Mouse (Mus musculus): ENCODE measurements around the gene Gstm1. TPM values are rescaled to one million over a fixed set of nuclear protein-coding genes. Genes with fewer than 3 reads are reported as not detected.

Gstm1 gene
- 32.4 and 35.2 TPM in 2 replicates for polyA plus RNA-seq (2016; fragmentation: Nextera tagmentation; extraction: Ambion mirVana)

DNA sequence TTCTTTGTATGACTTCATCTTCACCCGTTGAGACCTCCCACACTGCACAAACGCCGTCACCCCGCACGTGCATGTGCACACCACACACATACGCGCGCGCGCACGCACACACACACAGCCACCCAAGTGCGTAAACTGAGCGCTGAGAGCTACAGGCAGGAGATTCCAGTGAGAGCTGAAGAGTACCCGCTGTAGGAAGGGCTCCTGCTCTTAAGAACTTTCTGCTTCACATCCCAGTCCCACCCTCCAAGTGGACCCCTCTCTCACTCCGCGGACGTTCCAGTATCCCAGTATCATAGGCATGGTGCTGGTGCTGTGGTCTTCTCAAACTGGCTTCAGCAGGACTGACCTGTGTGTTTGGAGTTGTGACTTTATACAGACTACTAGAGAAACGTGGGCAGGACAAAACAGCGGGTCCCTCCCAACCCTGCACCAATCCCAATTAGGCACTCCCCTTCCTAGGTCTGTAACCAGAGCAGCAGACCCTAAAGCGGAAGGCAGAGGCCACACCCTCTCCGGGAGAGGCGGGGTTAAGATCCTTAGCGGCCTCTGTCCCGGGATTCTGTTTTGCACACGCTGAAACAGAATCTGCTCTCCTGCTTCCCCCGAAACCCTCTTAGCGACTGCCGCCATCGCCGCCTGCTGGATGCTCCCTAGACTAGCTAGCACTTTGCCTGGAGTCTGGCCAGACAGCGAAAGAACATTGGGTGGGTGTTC is at the start of gene Gstm1:
Gene Gstm1 (minus strand): TSS at position 501 of the 717 bp plus-strand sequence.
- Histone ChIP-seq H3K4me3 (peak within 1 kb of the TSS; percentile 60), H3K36me3 (replicated peaks) (no peaks in the 10 kb centered on the region), H3K27ac (replicated peaks) (peak within 1 kb of the TSS; percentile 82), H3K4me1 (peaks cover 22% of the 10 kb centered on the region), H3K9me3 (no peaks in the 10 kb centered on the region), H3K27me3 (replicated peaks; ENCODE audit: low read depth, poor library complexity, severe bottlenecking) (no peaks in the 10 kb centered on the region; the same call in 1 of the 2 replicates)
- under 1% methylated on average over 31 of the region's 31 CpGs for WGBS
- peak; percentile 95 for DNase-seq (ENCODE audit: low spot score)

DNA sequence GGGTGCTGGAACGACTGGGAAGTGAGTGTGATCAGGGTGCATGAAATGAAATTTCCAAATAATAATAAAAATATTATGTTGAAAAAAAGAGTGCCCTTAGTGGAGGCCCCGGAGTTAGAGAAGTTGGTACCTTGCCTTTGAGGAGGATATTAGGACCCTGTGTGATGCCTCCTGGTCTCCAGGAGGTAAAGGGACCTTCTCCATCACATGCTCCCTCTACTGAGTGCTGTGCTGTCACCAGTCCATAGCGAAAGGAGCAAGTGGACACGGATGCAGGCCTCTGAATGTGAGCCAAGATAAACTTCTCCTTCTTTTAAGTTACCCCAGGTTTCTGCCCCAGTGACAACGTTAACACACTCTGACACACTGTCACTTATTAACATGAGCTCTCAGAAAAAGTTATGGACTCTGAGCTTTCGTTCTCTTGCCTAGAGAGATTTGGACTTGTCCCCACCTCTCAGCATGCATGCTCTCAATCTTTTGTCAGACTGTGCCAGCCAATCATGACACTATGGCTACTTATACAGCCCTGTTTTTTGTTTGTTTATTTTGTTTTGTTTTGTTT is 49.7 kb upstream of the Gstm1 start:
- Histone ChIP-seq H3K4me1 (peaks cover 7% of the 10 kb centered on the region; the same call in 1 of the 2 replicates), H3K36me3 (replicated peaks) (peaks cover 4% of the 10 kb centered on the region; the same call in 1 of the 2 replicates), H3K9me3 (no peaks in the 10 kb centered on the region), H3K27me3 (replicated peaks; ENCODE audit: low read depth, poor library complexity, severe bottlenecking) (no peaks in the 10 kb centered on the region), H3K4me3 (no peak overlapping the region), H3K27ac (replicated peaks) (no peak overlapping the region)
- no peak for DNase-seq (ENCODE audit: low spot score)
- 78% methylated on average over 6 of the region's 6 CpGs for WGBS

- Histone ChIP-seq H3K27me3 (replicated peaks; ENCODE audit: low read depth, poor library complexity, severe bottlenecking) (no peaks in the 10 kb centered on the region), H3K4me1 (peaks cover 10% of the 10 kb centered on the region), H3K36me3 (replicated peaks) (no peaks in the 10 kb centered on the region), H3K9me3 (no peaks in the 10 kb centered on the region), H3K4me3 (no peak overlapping the region), H3K27ac (replicated peaks) (no peak overlapping the region)
- DNase-seq (ENCODE audit: low spot score) = no peak
- 85% methylated on average over 9 of the region's 9 CpGs for WGBS
Observed at GRCm38 (mm10) chr3:108065551-108065950, 47.8 kb upstream of the Gstm1 start.

GRCm38 (mm10) chr3:108064672-108065071 is 46.9 kb upstream of the Gstm1 start:
- 73% methylated on average over 4 of the region's 4 CpGs for WGBS
- Histone ChIP-seq H3K9me3 (no peaks in the 10 kb centered on the region), H3K4me3 (no peak overlapping the region), H3K27me3 (replicated peaks; ENCODE audit: low read depth, poor library complexity, severe bottlenecking) (no peaks in the 10 kb centered on the region), H3K4me1 (peaks cover 10% of the 10 kb centered on the region), H3K36me3 (replicated peaks) (no peaks in the 10 kb centered on the region), H3K27ac (replicated peaks) (no peak overlapping the region; the same call in 1 of the 2 replicates)
- no peak for DNase-seq (ENCODE audit: low spot score)

DNA sequence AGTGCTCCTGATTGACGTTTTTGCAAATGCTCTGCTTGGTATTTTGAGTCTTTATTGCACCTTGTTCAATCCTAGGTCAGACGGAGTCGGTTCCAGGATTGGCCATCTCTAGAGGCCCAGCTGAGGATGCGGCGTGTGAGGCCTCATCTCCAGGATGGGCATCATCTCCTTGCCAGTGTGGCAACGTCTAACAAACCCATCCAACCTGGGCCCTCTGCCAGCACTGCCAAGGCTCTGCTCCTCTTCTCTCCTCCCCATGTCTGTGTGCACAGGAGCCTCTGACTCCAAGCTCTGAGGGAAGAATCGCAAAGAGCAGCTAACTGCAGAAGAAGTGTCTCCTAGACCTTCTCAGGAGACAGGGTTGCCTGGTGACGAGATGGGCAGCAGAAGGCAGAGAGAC is 44.9 kb upstream of the Gstm1 start:
- H3K4me1 ChIP-seq = peaks cover 3% of the 10 kb centered on the region; the same call in 1 of the 2 replicates
- no peak overlapping the region for H3K4me3 ChIP-seq
- no peaks in the 10 kb centered on the region for H3K36me3 ChIP-seq (replicated peaks)
- no peaks in the 10 kb centered on the region for H3K27me3 ChIP-seq (replicated peaks; ENCODE audit: low read depth, poor library complexity, severe bottlenecking)
- 87% methylated on average over 8 of the region's 8 CpGs for WGBS
- H3K27ac ChIP-seq (replicated peaks) = no peak overlapping the region
- H3K9me3 ChIP-seq = no peaks in the 10 kb centered on the region
- DNase-seq (ENCODE audit: low spot score) = no peak

GRCm38 (mm10) chr3:108061420-108061819 is 43.6 kb upstream of the Gstm1 start:
- Histone ChIP-seq H3K27ac (replicated peaks) (no peak overlapping the region), H3K4me1 (peaks cover 3% of the 10 kb centered on the region; the same call in 1 of the 2 replicates), H3K27me3 (replicated peaks; ENCODE audit: low read depth, poor library complexity, severe bottlenecking) (no peaks in the 10 kb centered on the region), H3K9me3 (no peaks in the 10 kb centered on the region), H3K4me3 (peak overlapping the region; percentile 16; the same call in 1 of the 2 replicates), H3K36me3 (replicated peaks) (no peaks in the 10 kb centered on the region)
- DNase-seq (ENCODE audit: low spot score) = peak; percentile 41
- 23% methylated on average over 7 of the region's 7 CpGs for WGBS

- Histone ChIP-seq H3K27me3 (replicated peaks; ENCODE audit: low read depth, poor library complexity, severe bottlenecking) (no peaks in the 10 kb centered on the region), H3K4me1 (no peaks in the 10 kb centered on the region), H3K36me3 (replicated peaks) (no peaks in the 10 kb centered on the region), H3K9me3 (no peaks in the 10 kb centered on the region), H3K4me3 (no peak overlapping the region), H3K27ac (replicated peaks) (no peak overlapping the region)
- 89% methylated on average over 5 of the region's 5 CpGs for WGBS
- DNase-seq (ENCODE audit: low spot score) = no peak
Observed at GRCm38 (mm10) chr3:108050493-108050892, 32.7 kb upstream of the Gstm1 start.

DNA sequence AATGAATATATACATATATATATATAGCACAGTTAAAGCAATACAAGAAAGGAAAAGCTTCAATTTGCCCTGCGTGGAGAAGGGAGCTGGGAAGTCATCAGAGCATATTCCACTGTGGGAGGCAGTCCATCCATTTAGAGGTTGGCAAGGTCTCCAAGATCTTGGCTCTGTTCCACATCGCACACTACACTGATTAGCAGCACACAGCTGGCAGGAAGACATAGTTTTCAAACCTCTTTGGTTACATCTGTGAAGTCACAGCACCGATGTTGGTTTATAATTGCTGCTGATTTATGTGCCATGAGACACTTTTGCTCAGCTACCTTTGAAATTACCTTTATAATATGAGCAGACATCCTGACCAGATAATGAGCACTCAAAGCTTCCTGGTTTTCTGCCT is 30.5 kb upstream of the Gstm1 start:
- Histone ChIP-seq H3K9me3 (no peaks in the 10 kb centered on the region), H3K36me3 (replicated peaks) (no peaks in the 10 kb centered on the region), H3K4me1 (peaks cover 11% of the 10 kb centered on the region), H3K4me3 (no peak overlapping the region), H3K27ac (replicated peaks) (no peak overlapping the region), H3K27me3 (replicated peaks; ENCODE audit: low read depth, poor library complexity, severe bottlenecking) (no peaks in the 10 kb centered on the region)
- WGBS = 82% methylated on average over 3 of the region's 3 CpGs
- DNase-seq (ENCODE audit: low spot score) = no peak

DNA sequence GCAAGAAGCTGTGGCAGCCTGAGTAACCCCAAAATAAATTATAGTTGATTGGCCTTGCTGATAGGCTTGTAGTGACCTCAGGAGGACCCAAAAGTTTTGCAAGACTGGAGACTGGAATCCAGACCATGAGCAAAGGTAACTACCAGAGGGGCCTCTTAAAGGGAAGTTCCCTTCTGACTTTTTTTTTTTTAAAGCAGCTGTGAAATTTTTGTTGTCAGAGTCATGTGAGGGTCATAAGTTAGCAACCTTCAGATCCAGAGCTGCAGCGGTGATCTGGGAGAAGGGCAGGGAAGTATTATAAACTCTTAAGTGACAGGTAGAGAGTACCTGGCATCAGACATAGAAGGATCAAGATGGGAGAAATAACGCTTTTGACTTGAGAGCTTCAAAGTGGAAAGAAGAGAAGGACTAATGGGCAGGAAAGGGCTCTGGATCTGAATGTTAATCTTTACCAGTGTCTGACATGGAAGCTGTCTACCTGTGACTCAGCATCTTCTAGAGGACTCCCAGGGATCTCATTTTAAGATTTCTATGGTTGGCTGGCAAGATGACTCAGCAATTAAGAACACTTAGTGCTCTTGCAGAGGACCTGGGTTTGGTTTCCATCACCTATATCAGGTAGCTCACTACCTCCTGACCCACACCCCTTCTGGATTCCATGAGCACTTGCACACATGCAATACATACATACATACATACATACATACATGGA is 29.3 kb upstream of the Gstm1 start:
- 94% methylated on average over 2 of the region's 2 CpGs for WGBS
- no peaks in the 10 kb centered on the region for H3K36me3 ChIP-seq (replicated peaks)
- H3K4me3 ChIP-seq = no peak overlapping the region
- H3K9me3 ChIP-seq = no peaks in the 10 kb centered on the region
- H3K27me3 ChIP-seq (replicated peaks; ENCODE audit: low read depth, poor library complexity, severe bottlenecking) = no peaks in the 10 kb centered on the region
- no peak overlapping the region for H3K27ac ChIP-seq (replicated peaks)
- peaks cover 11% of the 10 kb centered on the region for H3K4me1 ChIP-seq
- no peak for DNase-seq (ENCODE audit: low spot score)

- peaks cover 18% of the 10 kb centered on the region for H3K4me1 ChIP-seq
- no peaks in the 10 kb centered on the region for H3K27me3 ChIP-seq (replicated peaks; ENCODE audit: low read depth, poor library complexity, severe bottlenecking)
- H3K27ac ChIP-seq (replicated peaks) = peak within 1 kb of the TSS; percentile 81
- WGBS = 7% methylated on average over 29 of the region's 29 CpGs
- peak; percentile 87 for DNase-seq (ENCODE audit: low spot score)
- no peaks in the 10 kb centered on the region for H3K36me3 ChIP-seq (replicated peaks)
- peak within 1 kb of the TSS; percentile 69 for H3K4me3 ChIP-seq
- no peaks in the 10 kb centered on the region for H3K9me3 ChIP-seq
Observed at GRCm38 (mm10) chr3:108044394-108045140, 26.8 kb upstream of the Gstm1 start, which contains the start of gene Gstm4. Gene Gstm4, minus strand, starts transcription at chr3:108044894.

DNA sequence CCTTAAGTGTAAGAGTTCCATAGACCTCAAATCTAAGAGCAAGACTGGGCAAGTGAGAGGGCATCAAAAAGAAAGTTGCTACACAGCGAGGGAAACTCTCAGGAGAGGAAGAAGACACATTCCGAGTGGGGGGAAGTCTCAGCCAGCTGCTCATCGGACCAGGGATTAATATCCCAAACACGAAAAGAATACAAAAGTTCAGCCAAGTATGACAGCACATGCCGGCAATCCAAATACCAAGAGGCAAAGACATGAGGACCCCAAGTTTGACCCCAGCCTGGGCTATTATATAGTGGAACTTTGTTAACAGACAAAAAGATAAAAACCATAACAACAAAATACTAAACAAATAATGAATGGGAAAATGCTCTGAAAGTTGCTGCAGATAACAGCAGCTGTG is 15.4 kb upstream of the Gstm1 start:
- H3K27me3 ChIP-seq (replicated peaks; ENCODE audit: low read depth, poor library complexity, severe bottlenecking) = no peaks in the 10 kb centered on the region
- no peaks in the 10 kb centered on the region for H3K36me3 ChIP-seq (replicated peaks)
- 78% methylated on average over 5 of the region's 5 CpGs for WGBS
- no peaks in the 10 kb centered on the region for H3K9me3 ChIP-seq
- H3K4me1 ChIP-seq = peaks cover 4% of the 10 kb centered on the region; the same call in 1 of the 2 replicates
- H3K27ac ChIP-seq (replicated peaks) = no peak overlapping the region
- H3K4me3 ChIP-seq = no peak overlapping the region
- DNase-seq (ENCODE audit: low spot score) = no peak

DNA sequence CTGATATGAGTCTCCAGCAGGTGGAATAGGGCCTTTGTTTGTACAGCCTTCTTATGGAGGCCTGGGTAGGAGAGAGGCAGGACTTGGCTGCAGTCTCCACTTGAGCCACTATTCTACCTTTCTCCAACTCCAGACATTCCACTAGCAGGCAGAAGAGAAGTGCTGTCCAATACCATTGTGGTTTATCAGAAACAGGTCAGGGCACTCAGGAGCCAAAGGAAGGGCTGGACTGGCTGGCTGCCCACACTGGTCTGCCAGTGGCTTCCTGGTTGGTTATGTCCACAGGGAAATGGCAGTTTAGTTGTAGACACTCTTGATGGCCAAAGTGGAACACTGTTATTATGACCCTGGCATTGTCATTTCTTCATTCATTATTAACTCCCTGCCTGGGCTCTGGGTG is 14.3 kb upstream of the Gstm1 start:
- Histone ChIP-seq H3K36me3 (replicated peaks) (no peaks in the 10 kb centered on the region), H3K4me3 (no peak overlapping the region), H3K4me1 (peaks cover 4% of the 10 kb centered on the region; the same call in 1 of the 2 replicates), H3K27me3 (replicated peaks; ENCODE audit: low read depth, poor library complexity, severe bottlenecking) (no peaks in the 10 kb centered on the region), H3K9me3 (no peaks in the 10 kb centered on the region), H3K27ac (replicated peaks) (no peak overlapping the region)
- no peak for DNase-seq (ENCODE audit: low spot score)
